Mouse (Mus musculus): Measurements from ENCODE around the gene Gbp9. TPM values are rescaled to one million over a fixed set of nuclear protein-coding genes. Genes with fewer than 3 reads are reported as not detected.
"Not testable (repeated sequence)": the region's sequence is repeated elsewhere in the genome, so short reads cannot be mapped to it uniquely, and the experiment has no call there.

Gbp9 gene
- 1 to 10 TPM; 7.3 to 8.7 TPM for total RNA-seq (2021)
- long read RNA-seq, experiment 1, full-length matches to known transcripts = 1 of 2 reads
- long read RNA-seq, experiment 1, partial matches to known transcripts = 0 of 2 reads
- long read RNA-seq, experiment 1, other reads (novel, unspliced or antisense) = 1 of 2 reads
- long read RNA-seq, experiment 2, full-length matches to known transcripts = 5 of 6 reads
- long read RNA-seq, experiment 2, partial matches to known transcripts = 0 of 6 reads
- long read RNA-seq, experiment 2, other reads (novel, unspliced or antisense) = 1 of 6 reads

DNA sequence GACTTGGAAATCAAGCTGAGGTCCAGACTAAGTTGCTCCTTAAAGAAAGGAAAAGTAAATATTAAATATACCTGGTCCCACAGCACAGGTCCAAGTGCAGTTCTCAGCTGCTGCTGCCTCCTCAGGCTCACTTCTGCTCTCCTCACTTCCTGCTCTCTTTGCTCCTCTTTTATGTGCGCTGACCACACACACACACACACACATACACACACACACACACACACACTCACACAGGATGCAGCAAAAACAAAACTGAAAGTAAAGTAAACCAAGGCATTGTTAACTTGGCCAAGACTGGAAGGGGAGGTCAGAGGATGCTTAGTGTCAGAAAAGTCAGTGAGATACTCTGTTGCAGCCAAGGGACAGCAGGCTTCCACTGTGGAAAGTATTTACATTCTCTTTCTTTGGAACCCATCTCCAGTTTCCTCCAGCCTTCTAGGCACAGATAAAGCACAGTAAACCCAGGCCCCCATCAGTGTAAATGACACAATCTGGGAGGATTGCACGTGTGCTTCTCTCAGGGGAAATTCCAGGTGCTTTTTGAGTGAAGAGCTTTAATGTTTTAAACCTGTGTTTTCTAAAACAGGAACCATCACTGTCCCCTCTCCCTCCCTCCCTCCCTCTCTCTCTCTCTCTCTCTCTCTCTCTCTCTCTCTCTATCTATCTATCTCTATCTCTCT is at the start of gene Gbp9, which contains the start of the genes Gbp8 and Gbp4:
Gene Gbp9, minus strand, starts transcription at position 131 of the 680 bp plus-strand sequence.
Gene Gbp8, minus strand, starts transcription at position 132 of the 680 bp plus-strand sequence.
Gene Gbp4, minus strand, starts transcription at position 178 of the 680 bp plus-strand sequence.
- DNase-seq (ENCODE audit: low spot score in 2 of 2) = not testable (repeated sequence)

DNA sequence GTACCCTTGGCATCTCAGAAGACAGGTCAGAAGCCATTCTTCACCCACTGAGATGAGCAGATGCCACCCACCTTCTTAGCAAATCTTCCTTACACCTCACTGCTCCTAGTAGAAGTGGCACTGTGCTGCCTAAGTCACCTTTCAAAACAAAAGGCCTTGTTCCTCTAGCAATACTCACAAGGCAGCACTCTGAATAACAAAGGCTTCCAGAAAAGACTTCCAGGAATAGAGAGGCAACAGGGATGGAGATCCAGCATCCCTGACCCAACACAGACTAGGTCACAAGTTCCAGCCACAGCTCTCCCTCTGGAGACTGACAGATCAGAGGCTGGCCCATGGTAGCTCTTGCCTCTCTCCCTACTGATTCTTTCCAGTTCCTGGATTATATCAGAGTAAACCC is 42.1 kb upstream of the Gbp9 start:
- DNase-seq (ENCODE audit: low spot score in 2 of 2) = no peak

DNA sequence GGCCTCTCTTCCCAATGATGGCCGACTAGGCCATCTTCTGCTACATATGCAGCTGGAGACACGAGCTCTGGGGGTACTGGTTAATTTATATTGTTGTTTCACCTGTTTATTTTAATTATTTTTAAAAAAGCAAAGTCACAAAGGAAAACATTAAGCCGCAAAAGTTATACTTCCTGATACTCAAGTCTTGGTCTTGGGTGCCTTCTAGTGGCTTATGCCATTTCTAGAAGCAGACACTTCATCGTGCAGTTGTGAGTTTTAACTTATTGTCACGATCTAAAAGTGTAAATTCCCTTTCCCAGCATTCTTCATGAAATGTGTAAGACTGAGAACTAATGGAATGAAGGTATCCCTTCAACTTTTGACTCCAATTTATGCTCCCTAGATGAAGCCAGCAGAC is 17.2 kb upstream of the Gbp9 start:
- no peak for DNase-seq (ENCODE audit: low spot score in 2 of 2)

DNA sequence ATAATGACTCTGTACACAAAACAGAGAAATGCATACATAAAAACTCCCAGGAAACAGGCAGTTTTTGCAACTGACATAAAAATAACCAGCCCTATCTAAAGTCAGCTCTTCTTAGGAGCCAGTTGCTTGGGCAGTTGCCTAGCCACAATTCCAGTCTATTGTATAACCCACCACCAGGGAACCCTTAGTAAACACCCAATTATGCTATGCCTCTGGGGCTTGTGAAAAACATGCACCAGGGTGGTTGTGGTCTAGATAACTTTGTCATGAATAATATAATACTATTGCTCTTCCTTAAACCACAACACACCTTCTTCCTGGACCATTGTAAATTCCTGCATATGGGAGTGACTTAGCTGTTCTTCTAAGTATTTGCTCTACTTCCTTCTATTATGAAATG is 14.7 kb upstream of the Gbp9 start:
- no peak for DNase-seq (ENCODE audit: low spot score in 2 of 2)

DNA sequence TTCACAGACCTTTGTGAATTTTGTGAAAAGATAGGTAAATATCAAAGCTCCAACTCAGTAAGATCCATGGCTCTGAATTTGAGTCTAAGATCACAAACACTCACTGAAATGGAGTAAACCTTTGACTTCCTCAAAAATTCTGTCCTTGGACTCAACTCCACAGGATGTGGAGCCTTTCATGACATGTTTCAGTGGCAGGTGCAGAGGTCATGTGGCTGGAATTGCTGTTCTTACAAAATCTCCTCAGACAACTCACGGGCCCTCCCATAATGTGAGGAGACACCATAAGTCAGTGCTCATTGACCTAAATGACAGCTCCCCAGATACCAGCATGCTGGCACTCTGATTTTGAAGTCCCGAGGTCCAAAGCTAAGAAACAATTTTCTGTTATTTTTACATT is 8.7 kb upstream of the Gbp9 start:
- not testable (repeated sequence) for DNase-seq (ENCODE audit: low spot score in 2 of 2)

DNA sequence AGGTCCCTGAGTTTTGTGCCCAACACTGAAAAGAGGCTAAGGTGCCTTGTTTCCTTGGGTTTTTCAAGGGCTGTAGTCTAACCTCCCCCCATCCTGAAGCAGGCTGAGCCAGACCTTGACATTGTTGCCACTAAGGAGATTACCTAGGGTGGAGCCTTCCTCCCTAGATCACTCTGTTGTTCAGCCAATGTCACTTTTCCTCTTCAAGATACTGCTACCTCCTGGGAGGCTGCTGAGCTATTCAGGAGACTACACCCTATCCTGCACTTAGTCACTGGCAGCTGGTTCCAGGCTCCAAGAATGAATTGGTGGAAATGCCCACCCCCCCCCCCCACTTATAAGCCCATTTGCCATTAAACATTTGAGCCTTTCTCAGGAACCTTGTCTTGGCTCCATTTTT is 7.1 kb upstream of the Gbp9 start:
- no peak for DNase-seq (ENCODE audit: low spot score in 2 of 2)

DNA sequence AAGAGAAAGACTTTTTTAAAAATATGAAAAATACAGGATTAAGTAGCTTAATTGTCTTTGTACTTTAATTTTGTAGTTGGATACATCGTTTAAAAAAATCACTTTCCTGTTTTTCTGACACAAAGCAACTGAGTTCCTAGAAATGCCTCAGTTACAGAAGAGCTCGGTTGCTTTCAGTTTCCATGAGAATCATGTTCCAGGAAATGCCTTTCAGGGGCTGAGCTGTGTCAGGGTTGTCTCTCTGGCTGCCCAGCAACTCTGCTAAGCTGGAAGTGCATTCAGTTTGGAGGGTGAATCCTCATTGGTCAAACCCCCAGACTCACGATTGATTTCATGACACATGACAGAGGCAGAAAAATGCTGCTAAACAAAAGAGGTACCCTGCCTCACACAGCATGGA is 6.4 kb upstream of the Gbp9 start:
- not testable (repeated sequence) for DNase-seq (ENCODE audit: low spot score in 2 of 2)

DNA sequence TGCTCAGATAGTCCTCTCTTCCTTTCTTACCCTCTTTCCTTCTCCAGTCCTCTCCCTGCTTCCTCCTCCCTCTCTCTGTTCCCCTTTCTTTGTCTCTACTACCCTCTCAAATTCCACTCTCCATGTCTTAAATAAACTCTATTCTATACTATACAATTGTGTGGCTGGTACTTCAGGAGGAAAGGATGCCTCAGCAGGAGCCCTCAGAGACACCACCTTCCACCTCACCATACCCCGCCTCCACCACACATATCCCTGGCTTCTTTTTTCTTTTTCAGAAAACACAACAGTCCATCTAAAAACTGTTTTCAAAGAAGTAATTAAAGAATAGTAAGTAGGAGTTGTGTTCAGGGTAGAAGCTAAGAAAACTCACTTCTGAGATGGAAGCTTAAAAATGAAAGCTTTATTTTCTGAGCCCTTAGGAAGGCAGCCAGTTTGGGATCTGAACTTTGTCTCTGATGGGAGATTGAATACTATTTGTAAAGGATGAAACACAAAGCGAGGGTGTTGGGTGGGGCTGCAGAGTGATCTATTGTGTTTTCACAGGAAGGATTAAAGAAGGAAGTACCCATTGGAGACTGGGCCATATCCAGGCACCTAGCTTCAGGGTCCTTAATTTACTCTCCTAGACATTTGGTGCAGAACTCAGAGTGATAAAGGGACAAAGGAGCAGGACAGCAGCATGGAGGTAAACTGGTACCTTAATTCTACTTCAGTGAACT is 911 bp upstream of the Gbp9 start:
- not testable (repeated sequence) for DNase-seq (ENCODE audit: low spot score in 2 of 2)

DNA sequence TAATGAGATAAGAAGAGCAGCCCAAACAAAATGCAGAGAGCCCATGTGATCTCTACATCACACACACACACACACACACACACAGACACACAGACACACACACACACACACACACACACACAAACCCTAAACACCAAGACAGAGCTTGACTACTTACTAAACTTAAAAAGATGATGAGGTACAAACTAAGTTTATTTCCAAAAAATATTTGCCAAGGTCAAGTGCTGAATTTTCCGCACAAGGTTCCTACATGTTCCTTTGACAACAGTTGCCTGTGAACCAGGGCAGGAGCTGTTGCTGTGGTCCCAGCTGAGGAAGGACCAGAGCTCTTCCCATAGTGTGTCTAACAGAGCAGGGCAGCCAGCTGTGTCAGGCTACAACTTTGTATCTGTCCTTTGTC is 433 bp downstream of the Gbp9 start:
- DNase-seq (ENCODE audit: low spot score in 2 of 2) = no peak

DNA sequence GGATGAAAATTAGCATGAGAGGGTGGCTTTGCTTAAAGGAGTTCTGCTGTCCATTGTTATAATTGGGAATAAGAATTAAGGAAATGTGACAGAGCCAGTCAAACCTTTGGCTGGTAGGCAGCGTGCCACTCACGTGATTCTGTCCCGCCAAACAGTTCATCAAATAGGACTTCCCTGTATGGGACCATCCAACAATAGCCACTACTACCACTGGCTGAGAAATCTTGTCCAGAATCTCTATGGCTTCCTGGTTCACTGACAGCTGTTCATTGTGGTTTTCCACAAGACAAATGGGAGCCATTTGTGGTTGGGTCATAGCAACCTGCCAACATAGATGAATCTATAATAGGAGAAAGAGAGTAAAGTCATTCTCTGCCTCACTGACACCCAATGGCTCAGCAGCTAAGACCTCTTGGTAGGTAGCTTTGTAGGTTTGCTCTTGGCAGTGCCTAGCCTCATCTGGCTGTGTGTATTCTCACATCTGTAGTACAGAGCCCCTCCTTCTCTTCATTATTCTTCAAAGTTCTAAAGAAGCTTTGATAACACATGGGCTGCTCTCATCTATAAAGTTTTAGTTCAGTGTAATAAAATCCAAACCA is 2.5 kb downstream of the Gbp9 start:
- DNase-seq (ENCODE audit: low spot score in 2 of 2) = not testable (repeated sequence)

DNA sequence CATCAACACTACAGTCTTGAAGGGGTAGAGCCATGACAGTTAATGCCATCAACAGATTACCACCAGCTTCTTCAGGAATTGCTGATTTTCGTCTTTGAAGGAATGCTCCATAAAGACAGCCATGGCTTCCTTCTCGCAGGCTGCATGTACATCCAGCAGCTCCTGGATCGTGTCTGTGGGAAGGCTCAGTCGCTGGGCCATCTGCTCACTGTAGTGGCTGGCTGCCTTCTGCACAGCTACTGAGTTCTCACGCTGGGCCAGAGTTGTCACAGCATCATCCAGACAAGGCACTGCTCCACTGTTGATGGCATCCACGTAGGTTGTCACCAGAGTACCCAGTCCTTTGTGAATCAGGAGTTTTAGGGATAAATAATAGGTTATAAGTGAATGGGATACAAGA is 17.6 kb downstream of the Gbp9 start:
- not testable (repeated sequence) for DNase-seq (ENCODE audit: low spot score in 2 of 2)

DNA sequence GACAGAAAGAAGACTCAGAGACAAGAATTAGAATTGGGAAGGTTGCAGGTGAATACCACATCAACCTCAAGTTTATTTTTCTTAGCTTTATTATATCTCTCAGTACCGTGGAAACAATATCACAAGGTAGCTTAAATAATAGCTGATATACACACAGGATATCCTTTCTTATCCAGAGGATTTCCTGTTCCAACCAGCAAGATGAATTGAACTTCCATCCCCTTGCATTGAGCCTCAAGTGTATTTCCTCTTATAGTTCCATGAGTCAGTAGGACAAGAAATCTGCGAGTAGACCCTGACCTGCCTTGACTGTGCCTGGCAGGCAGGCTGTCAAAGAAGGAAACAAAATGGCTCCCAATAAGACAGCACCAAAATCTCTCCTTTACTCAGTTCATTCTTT is 23.6 kb downstream of the Gbp9 start:
- no peak for DNase-seq (ENCODE audit: low spot score in 2 of 2)

DNA sequence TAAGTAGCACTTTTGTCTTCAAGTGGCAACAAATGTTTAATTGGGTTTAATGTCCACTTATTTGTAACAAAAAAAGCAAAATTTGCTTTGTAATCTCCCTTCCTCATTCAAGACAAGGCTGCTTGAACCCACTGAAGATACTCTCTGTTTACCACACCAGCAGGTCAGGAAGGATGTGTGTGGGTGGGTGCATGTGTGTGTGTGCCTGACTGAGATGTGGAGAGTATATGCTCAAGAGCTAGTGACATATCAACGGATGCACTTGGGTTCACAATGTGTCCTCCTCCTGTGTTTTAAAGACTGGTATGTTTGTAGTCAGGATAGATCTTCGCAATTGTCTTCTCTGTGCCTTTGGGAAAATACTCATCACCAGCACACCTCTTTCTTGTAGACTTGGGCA is 24.6 kb downstream of the Gbp9 start:
- no peak for DNase-seq (ENCODE audit: low spot score in 2 of 2)

DNA sequence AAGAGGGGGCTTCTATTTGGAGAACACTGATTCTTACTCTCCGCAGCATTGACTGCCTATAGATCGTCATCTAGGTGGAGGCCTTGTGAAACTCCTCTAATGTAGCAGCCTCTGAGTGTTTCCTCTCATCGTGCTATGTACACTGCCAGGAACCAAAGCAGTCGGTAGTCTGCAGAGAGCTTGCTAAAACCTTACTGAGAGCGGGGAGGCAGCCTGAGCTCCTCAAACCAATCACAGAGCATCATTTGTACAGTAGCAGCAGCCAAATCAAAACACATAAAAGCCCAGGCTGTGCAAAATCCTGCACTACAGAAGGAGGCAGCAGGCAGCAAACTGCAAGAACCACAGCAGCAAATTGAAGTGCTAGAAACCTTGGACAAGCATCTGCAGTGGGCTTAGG is 25.7 kb downstream of the Gbp9 start:
- DNase-seq (ENCODE audit: low spot score in 2 of 2) = no peak

DNA sequence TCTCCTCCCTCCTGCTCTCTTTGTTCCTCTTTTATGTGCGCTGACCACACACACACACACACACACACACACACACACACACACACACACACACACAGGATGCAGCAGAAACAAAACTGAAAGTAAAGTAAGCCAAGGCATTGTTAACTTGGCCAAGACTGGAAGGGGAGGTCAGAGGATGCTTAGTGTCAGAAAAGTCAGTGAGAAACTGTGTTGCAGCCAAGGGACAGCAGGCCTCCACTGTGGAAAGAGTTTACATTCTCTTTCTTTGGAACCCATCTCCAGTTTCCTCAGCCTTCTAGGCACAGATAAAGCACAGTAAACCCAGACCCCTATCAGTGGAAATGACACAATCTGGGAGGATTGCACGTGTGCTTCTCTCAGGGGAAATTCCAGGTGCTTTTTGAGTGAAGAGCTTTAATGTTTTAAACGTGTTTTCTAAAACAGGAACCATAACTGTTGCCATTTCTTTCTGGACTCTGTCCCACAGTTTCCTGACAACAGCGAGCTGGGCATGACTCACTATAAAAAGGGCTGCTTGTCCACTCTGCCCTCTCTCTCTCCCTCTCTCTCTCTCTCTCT is 29.0 kb downstream of the Gbp9 start:
- peak; percentile 13 to 44 for DNase-seq (ENCODE audit: low spot score in 2 of 2)

DNA sequence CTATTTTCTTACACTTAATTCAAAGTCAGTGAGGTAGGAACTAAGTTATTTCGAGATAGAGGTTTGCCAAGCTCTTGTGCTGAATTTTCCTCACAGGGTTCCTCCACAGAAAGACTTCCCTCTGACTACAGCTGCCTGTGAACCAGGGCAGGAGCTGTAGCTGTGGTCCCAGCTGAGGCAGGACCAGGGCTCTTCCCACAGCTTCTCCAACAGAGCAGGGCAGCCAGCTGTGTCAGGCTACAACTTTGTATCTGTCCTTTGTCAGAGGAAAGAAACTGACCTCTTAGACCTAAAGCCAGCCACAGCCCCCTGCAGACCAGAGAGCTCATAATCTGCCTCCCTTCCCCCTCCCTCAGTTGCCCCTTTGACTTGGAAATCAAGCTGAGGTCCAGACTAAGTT is 29.6 kb downstream of the Gbp9 start:
- DNase-seq (ENCODE audit: low spot score in 2 of 2) = not testable (repeated sequence)

DNA sequence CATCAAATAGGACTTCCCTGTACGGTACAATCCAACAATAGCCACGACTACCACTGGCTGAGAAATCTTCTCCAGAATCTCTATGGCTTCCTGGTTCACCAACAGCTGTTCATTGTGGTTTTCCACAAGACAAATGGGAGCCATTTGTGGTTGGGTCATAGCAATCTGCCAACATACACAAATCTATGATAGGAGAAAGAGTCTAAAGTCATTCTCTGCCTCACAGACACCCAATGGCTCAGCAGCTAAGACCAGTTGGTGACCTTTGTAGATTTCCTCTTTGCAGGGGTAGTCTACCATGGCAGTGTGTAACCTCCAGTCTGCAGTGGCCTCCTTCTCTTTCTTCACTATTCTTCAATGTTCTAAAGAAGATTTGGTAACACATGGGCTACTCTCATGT is 33.6 kb downstream of the Gbp9 start:
- DNase-seq (ENCODE audit: low spot score in 2 of 2) = not testable (repeated sequence)

DNA sequence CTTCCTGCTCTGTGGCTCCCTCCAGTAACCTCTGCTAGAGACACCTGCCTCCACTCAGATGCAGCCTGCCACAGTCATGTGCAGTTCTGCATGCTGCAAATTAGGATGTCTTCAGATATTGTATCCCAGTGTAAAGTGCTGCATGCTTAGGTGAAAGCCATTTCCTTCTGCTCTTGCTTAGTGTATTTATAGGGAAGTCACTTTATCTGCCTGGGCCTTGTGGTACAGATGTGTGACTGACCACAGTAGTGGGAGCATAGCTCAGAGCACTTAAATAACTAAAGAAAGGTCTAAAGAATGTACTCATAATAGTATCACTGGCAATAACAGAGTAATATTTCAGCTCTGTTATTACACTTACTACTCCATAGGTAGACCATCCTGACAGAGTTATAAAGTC is 57.4 kb downstream of the Gbp9 start:
- no peak for DNase-seq (ENCODE audit: low spot score in 2 of 2)

DNA sequence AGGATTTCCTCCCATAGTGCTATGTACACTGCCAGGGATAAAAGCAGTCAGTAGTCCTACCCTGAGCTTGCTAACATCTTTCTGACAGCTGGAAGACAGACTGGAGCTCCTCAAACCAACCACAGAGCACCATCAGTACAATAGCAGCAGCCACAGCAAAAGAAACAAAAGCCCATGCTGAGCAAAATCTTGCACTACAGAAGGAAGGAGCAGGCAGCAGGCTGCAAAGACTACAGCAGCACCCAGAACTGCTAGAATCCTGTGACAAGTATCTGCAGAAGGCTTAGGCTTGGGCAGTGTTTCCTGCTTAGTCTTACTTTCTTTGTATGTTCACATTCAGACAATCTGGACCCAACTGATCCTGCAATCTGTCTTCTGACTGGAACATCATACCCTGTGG is 71.0 kb downstream of the Gbp9 start:
- DNase-seq (ENCODE audit: low spot score in 2 of 2) = not testable (repeated sequence)

DNA sequence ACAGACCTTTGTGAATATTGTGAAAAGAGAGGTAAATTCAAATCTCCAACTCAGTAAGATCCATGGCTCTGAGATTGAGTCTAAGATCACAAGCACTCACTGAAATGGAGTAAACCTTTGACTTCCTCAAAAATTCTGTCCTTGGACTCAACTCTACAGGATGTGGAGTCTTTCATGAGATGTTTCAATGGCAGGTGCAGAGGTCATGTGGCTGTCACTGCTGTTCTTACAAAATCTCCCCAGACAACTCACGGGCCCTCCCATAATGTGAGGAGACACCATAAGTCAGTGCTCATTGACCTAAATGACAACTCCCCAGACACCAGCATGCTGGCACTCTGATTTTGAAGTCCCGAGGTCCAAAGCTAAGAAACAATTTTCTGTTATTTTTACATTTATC is 74.9 kb downstream of the Gbp9 start:
- not testable (repeated sequence) for DNase-seq (ENCODE audit: low spot score in 2 of 2)

DNA sequence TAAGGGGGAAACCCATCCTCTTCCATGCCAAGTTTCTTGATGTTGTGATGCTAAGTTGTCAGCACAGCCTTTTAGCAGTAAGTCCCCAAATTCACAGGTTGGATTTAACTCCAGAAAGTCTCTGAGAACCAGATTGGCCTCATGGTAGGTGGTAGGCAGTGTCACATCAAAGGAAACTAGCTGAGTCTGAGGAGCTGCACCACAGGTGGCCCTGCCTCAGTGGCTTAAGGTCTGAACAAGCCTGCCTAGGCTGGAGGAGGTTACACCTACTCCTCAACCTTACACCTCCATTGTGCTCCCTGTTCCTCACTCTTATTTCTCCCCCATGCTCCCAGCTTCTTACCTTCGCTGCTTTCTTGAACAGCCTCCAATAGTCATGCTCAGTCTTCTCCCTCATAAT is 76.0 kb downstream of the Gbp9 start:
- DNase-seq (ENCODE audit: low spot score in 2 of 2) = no peak
